Mouse (Mus musculus) frontal cortex, adult 2 months (tissue): ENCODE data around the gene Stk19. TPM values are rescaled to one million over a fixed set of nuclear protein-coding genes. Genes with fewer than 3 reads are reported as not detected.
"Not testable (repeated sequence)": the region's sequence is repeated elsewhere in the genome, so short reads cannot be mapped to it uniquely, and the experiment has no call there.

Source experiments
- DNase-seq, 2 experiments: peaks; one replicate each; pipeline ENCODE4 v3.0.0; 2022; ENCODE audit warnings: low spot score in 1 of 2; ENCODE audit errors: extremely low spot score in 1 of 2
- polyA plus RNA-seq: library from polyadenylated mRNA; depleted of rRNA; stranded (reverse); fragments of >200 nt; gene quantifications from 2 replicates; pipeline ENCODE4 v1.2.3, GENCODE M21; 2012; rRNA removed

The Stk19 gene
- polyA plus RNA-seq, 1 experiment = 77.6 TPM

DNA sequence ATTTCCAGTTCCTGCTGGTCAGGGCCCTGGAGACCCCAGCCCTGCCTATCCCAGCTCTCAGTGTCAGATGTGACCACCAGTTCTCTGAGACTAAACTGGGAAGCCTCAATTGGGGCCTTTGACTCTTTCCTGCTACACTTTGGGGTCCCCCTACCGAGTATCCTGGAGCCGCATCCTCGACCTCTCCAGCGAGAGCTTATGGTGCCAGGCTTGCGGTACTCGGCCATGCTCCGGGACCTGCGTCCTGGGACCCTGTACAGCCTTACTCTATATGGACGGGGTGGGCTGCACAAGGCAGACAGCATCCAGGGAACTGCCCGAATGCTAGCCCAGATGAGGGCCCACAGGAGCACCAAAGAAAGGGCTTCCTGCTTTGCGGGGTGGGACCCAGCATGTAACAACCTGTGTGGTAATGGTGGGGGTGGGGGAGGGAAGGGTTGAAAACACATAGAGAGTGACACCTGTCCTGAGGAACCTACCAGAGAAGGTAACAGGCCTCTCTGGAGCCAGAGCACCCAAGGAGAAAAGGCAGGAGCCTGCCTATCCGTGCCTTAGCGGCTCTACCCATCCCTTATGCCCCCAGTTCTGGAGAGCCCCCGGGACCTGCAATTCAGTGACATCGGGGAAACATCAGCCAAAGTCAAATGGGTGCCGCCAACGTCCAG is 37.7 kb downstream of the Stk19 start:
- DNase-seq = no peak

DNA sequence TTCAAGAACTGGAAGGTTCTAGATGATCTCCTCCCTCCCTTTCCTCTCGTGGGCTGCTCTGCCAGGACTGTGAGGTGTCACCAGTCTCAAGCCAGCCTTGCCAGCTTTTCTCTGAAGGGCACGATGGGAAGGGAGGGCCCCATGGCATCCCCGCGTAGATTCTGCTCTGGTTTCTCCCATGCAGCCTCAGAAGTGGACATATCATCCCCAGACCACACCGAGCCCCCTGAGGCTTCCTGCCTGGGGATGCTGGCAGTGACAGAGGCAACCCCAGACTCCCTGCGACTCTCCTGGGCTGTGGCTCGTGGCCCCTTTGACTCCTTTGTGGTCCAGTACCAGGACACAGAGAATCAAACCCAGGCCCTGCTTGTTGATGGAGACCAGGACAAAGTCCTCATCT is 38.7 kb downstream of the Stk19 start:
- not testable (repeated sequence) for DNase-seq

DNA sequence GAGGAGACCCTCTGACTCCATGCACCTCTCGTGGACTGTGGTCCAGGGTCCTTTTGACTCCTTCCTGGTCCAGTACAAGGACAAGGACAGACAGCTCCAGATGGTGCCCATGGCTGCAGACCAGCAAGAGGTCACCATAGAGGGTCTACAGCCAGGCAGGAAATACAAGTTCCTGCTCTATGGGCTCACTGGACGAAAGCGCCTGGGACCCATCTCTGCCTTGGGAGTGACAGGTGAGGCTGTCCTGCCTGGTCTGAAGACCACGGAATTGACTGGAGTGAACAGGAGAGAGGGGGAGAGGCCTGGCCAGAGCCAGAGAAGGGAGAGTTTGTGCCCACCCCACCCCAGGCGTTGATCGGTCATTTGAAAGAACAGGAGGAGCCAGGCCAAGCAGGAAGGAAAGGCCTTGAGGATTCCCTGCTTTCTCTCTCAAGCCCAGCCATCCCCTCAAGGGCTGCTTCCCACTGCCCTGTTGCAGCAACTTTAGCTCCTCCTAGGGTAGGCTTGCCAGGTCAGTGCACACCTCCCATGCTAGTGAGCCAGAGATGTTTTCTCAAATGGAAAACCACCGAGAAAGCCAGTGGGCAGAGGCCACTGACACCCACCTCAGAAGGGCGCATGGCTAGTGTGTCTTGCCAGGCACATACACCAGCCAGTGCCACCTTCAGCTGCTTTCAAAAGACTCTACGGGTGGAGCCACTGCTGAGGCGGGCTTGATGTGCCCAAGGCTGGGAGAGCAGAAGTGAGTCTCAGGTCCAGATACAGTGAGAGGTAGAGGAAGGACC is 39.3 kb downstream of the Stk19 start:
- DNase-seq = not testable (repeated sequence)

DNA sequence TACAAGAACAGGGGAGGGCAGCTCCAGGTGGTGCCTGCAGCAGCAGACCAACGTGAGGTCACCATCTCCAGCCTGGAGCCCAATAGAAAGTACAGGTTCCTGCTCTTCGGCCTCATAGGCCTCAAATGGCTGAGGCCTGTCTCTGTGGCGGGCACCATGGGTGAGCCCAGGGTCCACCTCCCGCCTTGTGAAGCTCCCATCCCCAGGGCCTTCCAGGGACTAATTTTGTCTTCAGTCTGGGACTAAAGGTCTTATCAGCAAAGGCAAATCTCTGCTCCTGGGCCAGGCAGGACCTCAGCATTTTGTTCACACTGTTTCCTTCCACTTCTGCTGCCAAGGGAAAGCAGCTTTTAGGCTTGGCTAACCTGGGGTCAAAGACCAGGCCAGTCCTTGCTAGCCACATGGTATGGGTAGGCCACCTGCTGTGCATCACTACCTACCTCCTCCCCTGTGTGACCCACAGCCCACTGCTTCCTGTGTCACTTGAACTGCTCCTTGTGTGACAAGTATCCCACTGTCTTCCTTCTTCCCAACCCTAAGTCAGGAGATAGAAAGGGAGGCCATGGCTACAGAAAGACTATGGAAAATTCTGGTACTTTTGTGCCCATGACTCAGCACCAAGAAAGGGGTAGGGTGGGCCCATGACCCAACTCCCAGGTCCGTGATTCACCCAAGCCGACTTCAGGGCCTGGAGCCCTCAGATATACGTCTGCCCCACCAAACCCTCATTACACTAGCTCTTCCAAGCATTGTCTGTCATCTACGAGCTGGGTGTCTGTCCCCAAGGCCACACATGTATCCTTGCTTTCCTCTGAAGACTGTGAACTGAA is 40.2 kb downstream of the Stk19 start:
- DNase-seq = no peak

DNA sequence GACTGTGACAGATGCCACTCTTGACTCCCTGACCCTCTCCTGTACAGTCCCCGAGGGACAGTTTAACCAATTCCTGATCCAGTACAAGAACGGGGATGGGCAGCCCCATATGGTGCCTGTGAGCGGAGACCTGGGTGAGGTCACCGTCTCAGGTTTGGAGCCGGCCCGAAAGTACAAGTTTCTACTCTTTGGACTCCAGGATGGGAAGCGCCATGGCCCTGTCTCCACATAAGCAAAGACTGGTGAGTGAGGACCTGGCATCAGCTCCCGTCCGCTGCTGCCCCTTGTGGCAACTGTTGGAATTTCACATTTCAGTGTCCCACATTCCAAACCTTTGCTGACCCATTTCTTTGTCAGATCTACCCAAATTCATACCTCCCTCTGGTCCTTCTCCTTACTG is 41.1 kb downstream of the Stk19 start:
- DNase-seq = peak in 1 of 2 experiments; percentile 51

DNA sequence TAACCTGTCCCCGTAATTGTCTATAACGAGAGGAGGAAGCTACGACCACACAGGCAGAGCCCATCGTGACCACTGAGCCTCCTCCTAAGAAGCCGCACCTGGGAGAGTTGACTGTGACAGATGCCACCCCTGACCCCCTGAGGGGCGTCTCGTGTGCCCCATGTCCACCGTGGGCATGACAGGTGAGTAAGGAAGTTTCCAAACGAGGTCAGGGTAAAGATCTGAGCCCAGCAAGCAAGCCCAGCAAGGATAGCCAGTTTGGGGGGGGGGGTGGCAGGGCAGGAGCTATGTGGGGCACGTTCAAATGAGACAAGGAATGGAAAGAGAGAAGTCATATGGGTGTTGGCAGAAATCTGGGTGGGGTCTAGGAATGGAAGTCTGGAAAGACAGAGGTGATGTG is 41.7 kb downstream of the Stk19 start:
- no peak for DNase-seq

DNA sequence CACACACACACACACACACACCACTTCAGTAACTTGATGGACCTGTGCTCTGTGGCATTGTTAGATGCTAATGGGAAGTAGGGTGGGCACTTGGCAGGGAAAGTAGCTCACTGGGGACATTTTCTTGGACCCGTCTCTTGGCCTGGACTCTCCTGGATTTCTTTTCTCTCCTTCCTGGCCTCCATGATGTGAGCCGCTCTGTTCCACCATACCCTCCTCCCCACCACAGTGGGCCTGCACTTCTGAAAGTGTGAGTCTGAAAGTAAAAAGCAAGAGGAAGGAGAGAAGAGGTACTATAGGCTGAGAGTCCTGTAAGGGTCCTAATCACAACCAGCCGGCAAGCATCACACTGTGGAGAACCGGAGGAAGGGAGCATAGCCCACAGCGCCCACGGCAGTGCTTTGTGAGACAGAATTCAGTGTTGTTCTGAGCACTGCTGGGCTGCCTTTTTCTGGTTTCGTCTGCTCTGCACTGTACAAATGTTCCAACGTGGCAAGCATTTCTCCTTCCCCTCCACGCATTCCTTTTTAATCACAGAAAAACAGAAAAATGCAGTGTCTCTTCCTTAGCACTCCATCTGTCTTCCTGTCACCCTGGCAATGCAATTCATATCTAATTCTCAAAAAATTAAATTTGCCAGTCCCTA is 58.9 kb downstream of the Stk19 start:
- peak in 1 of 2 experiments; percentile 57 for DNase-seq

Other genes starting within 250 kb of the Stk19 start
- 2.8 and 3.4 TPM in 2 replicates for gene Gpsm3, start 247.1 kb downstream of the Stk19 start, polyA plus RNA-seq
- 67.0 and 71.3 TPM in 2 replicates for gene Pbx2, start 245.7 kb downstream of the Stk19 start, polyA plus RNA-seq
- 2.1 TPM in 2 replicates for gene Ager, start 239.1 kb downstream of the Stk19 start, polyA plus RNA-seq
- gene Rnf5, start 233.3 kb downstream of the Stk19 start, polyA plus RNA-seq = 127 and 145 TPM in 2 replicates
- 204 and 229 TPM in 2 replicates for gene Agpat1, start 232.7 kb downstream of the Stk19 start, polyA plus RNA-seq
- 9.7 and 10.5 TPM in 2 replicates for gene Egfl8, start 221.0 kb downstream of the Stk19 start, polyA plus RNA-seq
- gene Ppt2, start 208.4 kb downstream of the Stk19 start, polyA plus RNA-seq = 41.9 and 43.0 TPM in 2 replicates
- gene Prrt1, start 207.4 kb downstream of the Stk19 start, polyA plus RNA-seq = 150 and 179 TPM in 2 replicates
- gene Fkbpl, start 192.2 kb downstream of the Stk19 start, polyA plus RNA-seq = 6.7 and 7.9 TPM in 2 replicates
- 57.7 and 59.6 TPM in 2 replicates for gene Atf6b, start 189.8 kb downstream of the Stk19 start, polyA plus RNA-seq
- gene Tnxb, start 166.4 kb downstream of the Stk19 start, polyA plus RNA-seq = 1.6 TPM in 2 replicates
- 18.8 and 22.8 TPM in 2 replicates for gene C4b, start 93.1 kb downstream of the Stk19 start, polyA plus RNA-seq
- gene Cyp21a1, start 32.4 kb downstream of the Stk19 start, polyA plus RNA-seq = 0.04 TPM in 1 of 2 replicates, not detected in the other
- 47.3 and 56.4 TPM in 2 replicates for gene Dxo, start 74 bp upstream of the Stk19 start, polyA plus RNA-seq
- gene Skiv2l, start 13.3 kb upstream of the Stk19 start, polyA plus RNA-seq = 72.8 and 77.5 TPM in 2 replicates
- gene Nelfe, start 13.4 kb upstream of the Stk19 start, polyA plus RNA-seq = 60.8 and 66.2 TPM in 2 replicates
- gene Cfb, start 25.6 kb upstream of the Stk19 start, polyA plus RNA-seq = 0.29 and 0.44 TPM in 2 replicates
- gene Zbtb12, start 42.5 kb upstream of the Stk19 start, polyA plus RNA-seq = 7.5 and 8.8 TPM in 2 replicates
- gene Gm20547, start 45.1 kb upstream of the Stk19 start, polyA plus RNA-seq = 0.08 TPM in 1 of 2 replicates, not detected in the other
- gene C2, start 61.3 kb upstream of the Stk19 start, polyA plus RNA-seq = 2.9 and 3.2 TPM in 2 replicates
- gene Ehmt2, start 61.5 kb upstream of the Stk19 start, polyA plus RNA-seq = 268 and 290 TPM in 2 replicates
- 0.27 and 0.38 TPM in 2 replicates for gene Slc44a4, start 77.5 kb upstream of the Stk19 start, polyA plus RNA-seq
- 48.7 and 53.6 TPM in 2 replicates for gene Neu1, start 94.3 kb upstream of the Stk19 start, polyA plus RNA-seq
- 10.9 and 13.4 TPM in 2 replicates for gene Hspa1b, start 122.3 kb upstream of the Stk19 start, polyA plus RNA-seq
- gene Gm20481, start 133.0 kb upstream of the Stk19 start, polyA plus RNA-seq = 0.20 TPM in 1 of 2 replicates, not detected in the other
- gene Hspa1a, start 135.2 kb upstream of the Stk19 start, polyA plus RNA-seq = 13.8 and 14.6 TPM in 2 replicates
- 0.40 and 0.74 TPM in 2 replicates for gene Hspa1l, start 135.8 kb upstream of the Stk19 start, polyA plus RNA-seq
- 43.9 and 49.7 TPM in 2 replicates for gene Lsm2, start 144.9 kb upstream of the Stk19 start, polyA plus RNA-seq
- gene Vars, start 164.0 kb upstream of the Stk19 start, polyA plus RNA-seq = 48.2 and 55.1 TPM in 2 replicates
- 0.48 and 0.59 TPM in 2 replicates for gene Vwa7, start 179.6 kb upstream of the Stk19 start, polyA plus RNA-seq
- 1.5 and 2.6 TPM in 2 replicates for gene Sapcd1, start 191.1 kb upstream of the Stk19 start, polyA plus RNA-seq
- 1.5 and 2.0 TPM in 2 replicates for gene Msh5, start 209.8 kb upstream of the Stk19 start, polyA plus RNA-seq
- gene Clic1, start 213.0 kb upstream of the Stk19 start, polyA plus RNA-seq = 26.4 and 28.5 TPM in 2 replicates
- gene Ddah2, start 222.1 kb upstream of the Stk19 start, polyA plus RNA-seq = 40.8 and 42.8 TPM in 2 replicates
- gene Ly6g6c, start 228.4 kb upstream of the Stk19 start, polyA plus RNA-seq = not detected in 2 replicates
- 0.04 TPM in 2 replicates for gene Mpig6b, start 229.2 kb upstream of the Stk19 start, polyA plus RNA-seq
- 65.5 and 71.7 TPM in 2 replicates for gene Ly6g6e, start 240.0 kb upstream of the Stk19 start, polyA plus RNA-seq
- 2.3 and 2.9 TPM in 2 replicates for gene Ly6g6d, start 241.1 kb upstream of the Stk19 start, polyA plus RNA-seq
- 0.10 and 0.27 TPM in 2 replicates for gene Ly6g6f, start 248.7 kb upstream of the Stk19 start, polyA plus RNA-seq